Comparison of ENCODE assay signal across 10 mouse cellular contexts in the genomic region with DNA sequence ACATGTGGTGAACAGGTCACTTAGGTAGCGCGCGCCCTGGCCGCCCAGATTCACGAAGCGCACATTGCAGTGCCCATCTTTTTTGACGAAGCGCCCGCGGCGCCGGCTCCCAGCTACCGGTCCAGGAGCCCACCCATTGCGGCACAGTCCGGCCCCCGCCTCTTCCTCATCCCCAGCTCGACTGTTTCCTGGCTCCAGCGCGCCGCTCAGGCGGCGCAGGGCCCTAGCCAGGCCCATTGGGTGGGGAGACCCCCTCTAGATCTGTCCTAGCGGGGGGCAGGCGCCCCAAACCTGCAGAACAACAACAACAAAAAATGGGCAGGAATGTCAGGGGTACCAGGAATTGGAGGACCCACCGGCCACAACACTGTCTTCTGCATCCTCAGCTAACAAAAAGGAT. TPM values are rescaled to one million over a fixed set of nuclear protein-coding genes. Genes with fewer than 3 reads are reported as not detected.
A peak's percentile ranks its signal among the peaks of the same experiment; 100 is the strongest.
DNase-seq lines count a peak whose midpoint lies in the region; ATAC-seq and TF ChIP-seq lines count a peak whose summit lies in the region.
"Had no signal": no experiment of that assay in that cellular context is flagged by ENCODE, and none has a peak within 500 bp of the region (broad histone marks: within the 10 kb centered on the region; RNA-seq: fewer than 3 reads in every experiment).

No protein-coding gene starts in this region.

- intact Hi-C loops in left cerebral cortex, postnatal 14 days (cut with DNase I): no loop called here

- no peak for TF ChIP-seq POLR2A in limb, embryonic 14.5 days (IDR thresholded peaks at IDR 0.05; ENCODE audit: borderline replicate concordance, extremely low read depth, insufficient read depth, insufficient read length)

- no peaks in the 10 kb centered on the region for H3K9me3 ChIP-seq in kidney, embryonic 16.5 days (ENCODE audit: low read length)
- no peaks in the 10 kb centered on the region for H3K9me3 ChIP-seq in embryonic facial prominence, embryonic 10.5 days
- H3K9me3 ChIP-seq in limb, embryonic 14.5 days (ENCODE audit: control insufficient read depth, low read length): no peaks in the 10 kb centered on the region

- no peak overlapping the region for H3K27ac ChIP-seq in kidney, embryonic 16.5 days (ENCODE audit: low read length)
- H3K27ac ChIP-seq in embryonic facial prominence, embryonic 10.5 days (replicated peaks): no peak overlapping the region
- H3K27ac ChIP-seq in limb, embryonic 14.5 days (replicated peaks; ENCODE audit: low read depth, low read length): no peak overlapping the region
- H3K27ac ChIP-seq: layer of hippocampus, adult 2 months had no signal

- peaks cover 17% of the 10 kb centered on the region for H3K36me3 ChIP-seq in kidney, embryonic 16.5 days (ENCODE audit: insufficient read depth, low read length)
- H3K36me3 ChIP-seq in embryonic facial prominence, embryonic 10.5 days (replicated peaks): peaks cover 39% of the 10 kb centered on the region
- H3K36me3 ChIP-seq in limb, embryonic 14.5 days (ENCODE audit: control insufficient read depth, insufficient read depth, low read length): peaks cover 24% of the 10 kb centered on the region

- H3K9ac ChIP-seq in kidney, embryonic 16.5 days (replicated peaks; ENCODE audit: low read length): 0 out of 2 replicates have a peak overlapping the region, but pooled peaks have one; percentile 15
- no peak overlapping the region for H3K9ac ChIP-seq in limb, embryonic 14.5 days (ENCODE audit: low read depth, low read length, severe bottlenecking)

- peak; percentile 37; the same call in 1 of the 2 replicates for ATAC-seq in kidney, embryonic 16.5 days (ENCODE audit: low FRiP score, low TSS enrichment)
- peak; percentile 15; the same call in 1 of the 2 replicates for ATAC-seq in granulocyte monocyte progenitor cell, adult 5-6 weeks (replicated peaks; ENCODE audit: poor library complexity, severe bottlenecking)
- no peak for ATAC-seq in limb, embryonic 14.5 days (ENCODE audit: low FRiP score, low read depth)
- no peak for ATAC-seq in frontal cortex, adult (ENCODE audit: low TSS enrichment)

- peaks cover 8% of the 10 kb centered on the region for H3K4me1 ChIP-seq in kidney, embryonic 16.5 days (ENCODE audit: insufficient read depth, low read length)
- peaks cover 23% of the 10 kb centered on the region for H3K4me1 ChIP-seq in embryonic facial prominence, embryonic 10.5 days
- peaks cover 9% of the 10 kb centered on the region for H3K4me1 ChIP-seq in limb, embryonic 14.5 days (ENCODE audit: control insufficient read depth, insufficient read depth, low read length)

- no peaks in the 10 kb centered on the region for H3K27me3 ChIP-seq in kidney, embryonic 16.5 days (ENCODE audit: insufficient read depth, low read length)
- peaks cover 29% of the 10 kb centered on the region for H3K27me3 ChIP-seq in embryonic facial prominence, embryonic 10.5 days (replicated peaks; ENCODE audit: low read depth, poor library complexity, severe bottlenecking)
- H3K27me3 ChIP-seq in limb, embryonic 14.5 days (ENCODE audit: control insufficient read depth, insufficient read depth, low read length): no peaks in the 10 kb centered on the region

- 12% methylated on average over 25 of the region's 25 CpGs for WGBS in kidney, embryonic 16.5 days
- 9% methylated on average over 25 of the region's 25 CpGs for WGBS in embryonic facial prominence, embryonic 10.5 days
- 5% methylated on average over 20 of the region's 25 CpGs for WGBS in limb, embryonic 14.5 days

- peak overlapping the region; percentile 45 for H3K4me2 ChIP-seq in kidney, embryonic 16.5 days (replicated peaks; ENCODE audit: low read depth, low read length)
- H3K4me2 ChIP-seq in limb, embryonic 14.5 days (replicated peaks; ENCODE audit: low read depth, low read length, severe bottlenecking): peak overlapping the region; percentile 34; the same call in 1 of the 2 replicates

- peak overlapping the region; percentile 23 for H3K4me3 ChIP-seq in kidney, embryonic 16.5 days (ENCODE audit: low read length)
- H3K4me3 ChIP-seq in embryonic facial prominence, embryonic 10.5 days: peak overlapping the region; percentile 46
- H3K4me3 ChIP-seq in limb, embryonic 14.5 days (replicated peaks; ENCODE audit: low read length): peak overlapping the region; percentile 11; the same call in 1 of the 2 replicates
- H3K4me3 ChIP-seq: layer of hippocampus, adult 2 months had no signal

- DNase-seq in kidney, adult 18-20 months: no peak
- no peak for DNase-seq in embryonic facial prominence, embryonic 10.5 days (ENCODE audit: low spot score)
- DNase-seq in limb, embryonic 14.5 days (ENCODE audit: low spot score): no peak
- no peak for DNase-seq in left cerebral cortex, postnatal 14 days (ENCODE audit: low spot score in 2 of 2)
- DNase-seq: cerebellum, postnatal 36 days; gastrocnemius, postnatal 10 days had no signal

RNA-seq across cellular contexts. Expression of gene Kcnj14, which starts 4.7 kb away (rescaled TPM):
- polyA plus RNA-seq in kidney, embryonic 16.5 days (2015; fragmentation: Nextera tagmentation; extraction: Ambion mirVana): 1.9 TPM in 2 replicates
- polyA plus RNA-seq in embryonic facial prominence, embryonic 10.5 days (2016; fragmentation: Nextera tagmentation; extraction: Ambion mirVana): 0.88 and 1.5 TPM in 2 replicates
- 0.47 and 0.71 TPM in 2 replicates for total RNA-seq in granulocyte monocyte progenitor cell, adult 5-6 weeks (2014; fragmentation: Nextera tagmentation)
- not detected in 2 replicates for total RNA-seq in granulocyte monocyte progenitor cell, adult 5-6 weeks (2017)
- 1.7 and 3.5 TPM in 2 replicates for polyA plus RNA-seq in limb, embryonic 14.5 days (2012; rRNA removed)
- polyA plus RNA-seq in limb, embryonic 14.5 days (2014; fragmentation: Nextera tagmentation; extraction: Ambion mirVana): 1.1 and 1.4 TPM in 2 replicates
- 1 to 10 TPM; 1.8 to 1.9 TPM for total RNA-seq in left cerebral cortex, postnatal 14 days (2021)

RNA-seq across cellular contexts. Expression of gene Cyth2, which starts 5.5 kb away (rescaled TPM):
- polyA plus RNA-seq in kidney, embryonic 16.5 days (2015; fragmentation: Nextera tagmentation; extraction: Ambion mirVana): 125 and 126 TPM in 2 replicates
- polyA plus RNA-seq in embryonic facial prominence, embryonic 10.5 days (2016; fragmentation: Nextera tagmentation; extraction: Ambion mirVana): 157 and 161 TPM in 2 replicates
- total RNA-seq in granulocyte monocyte progenitor cell, adult 5-6 weeks (2014; fragmentation: Nextera tagmentation): 32.7 and 36.3 TPM in 2 replicates
- total RNA-seq in granulocyte monocyte progenitor cell, adult 5-6 weeks (2017): 33.1 and 35.3 TPM in 2 replicates
- polyA plus RNA-seq in limb, embryonic 14.5 days (2012; rRNA removed): 100 and 105 TPM in 2 replicates
- polyA plus RNA-seq in limb, embryonic 14.5 days (2014; fragmentation: Nextera tagmentation; extraction: Ambion mirVana): 91.7 and 113 TPM in 2 replicates
- 100 to 1,000 TPM; 227 to 229 TPM for total RNA-seq in left cerebral cortex, postnatal 14 days (2021)

RNA-seq across cellular contexts. Expression of gene Grwd1, which starts 10.9 kb away (rescaled TPM):
- 87.4 and 87.9 TPM in 2 replicates for polyA plus RNA-seq in kidney, embryonic 16.5 days (2015; fragmentation: Nextera tagmentation; extraction: Ambion mirVana)
- 127 and 132 TPM in 2 replicates for polyA plus RNA-seq in embryonic facial prominence, embryonic 10.5 days (2016; fragmentation: Nextera tagmentation; extraction: Ambion mirVana)
- total RNA-seq in granulocyte monocyte progenitor cell, adult 5-6 weeks (2014; fragmentation: Nextera tagmentation): 30.9 and 33.6 TPM in 2 replicates
- 21.9 and 27.3 TPM in 2 replicates for total RNA-seq in granulocyte monocyte progenitor cell, adult 5-6 weeks (2017)
- 33.7 and 38.7 TPM in 2 replicates for polyA plus RNA-seq in limb, embryonic 14.5 days (2012; rRNA removed)
- polyA plus RNA-seq in limb, embryonic 14.5 days (2014; fragmentation: Nextera tagmentation; extraction: Ambion mirVana): 62.4 and 62.9 TPM in 2 replicates
- 10 to 100 TPM; 21.0 to 22.2 TPM for total RNA-seq in left cerebral cortex, postnatal 14 days (2021)

RNA-seq across cellular contexts. Expression of gene Sult2b1, which starts 35.4 kb away (rescaled TPM):
- 1.9 and 2.5 TPM in 2 replicates for polyA plus RNA-seq in kidney, embryonic 16.5 days (2015; fragmentation: Nextera tagmentation; extraction: Ambion mirVana)
- 1.6 and 1.7 TPM in 2 replicates for polyA plus RNA-seq in embryonic facial prominence, embryonic 10.5 days (2016; fragmentation: Nextera tagmentation; extraction: Ambion mirVana)
- 1.3 and 3.3 TPM in 2 replicates for total RNA-seq in granulocyte monocyte progenitor cell, adult 5-6 weeks (2014; fragmentation: Nextera tagmentation)
- total RNA-seq in granulocyte monocyte progenitor cell, adult 5-6 weeks (2017): 0.39 TPM in 1 of 2 replicates, not detected in the other
- polyA plus RNA-seq in limb, embryonic 14.5 days (2012; rRNA removed): 5.3 and 8.9 TPM in 2 replicates
- 19.0 and 31.7 TPM in 2 replicates for polyA plus RNA-seq in limb, embryonic 14.5 days (2014; fragmentation: Nextera tagmentation; extraction: Ambion mirVana)
- 10 to 100 TPM in 1 of 2 experiments, 1 to 10 TPM in 1; 10.0 to 13.0 TPM for total RNA-seq in left cerebral cortex, postnatal 14 days (2021)
- total RNA-seq: gastrocnemius, postnatal 10 days had no signal

RNA-seq across cellular contexts. Expression of gene Lmtk3, which starts 36.3 kb away (rescaled TPM):
- polyA plus RNA-seq in kidney, embryonic 16.5 days (2015; fragmentation: Nextera tagmentation; extraction: Ambion mirVana): 1.3 and 1.8 TPM in 2 replicates
- 2.1 and 3.0 TPM in 2 replicates for polyA plus RNA-seq in embryonic facial prominence, embryonic 10.5 days (2016; fragmentation: Nextera tagmentation; extraction: Ambion mirVana)
- total RNA-seq in granulocyte monocyte progenitor cell, adult 5-6 weeks (2014; fragmentation: Nextera tagmentation): not detected in 2 replicates
- total RNA-seq in granulocyte monocyte progenitor cell, adult 5-6 weeks (2017): not detected in 2 replicates
- 46.2 and 70.5 TPM in 2 replicates for polyA plus RNA-seq in limb, embryonic 14.5 days (2012; rRNA removed)
- polyA plus RNA-seq in limb, embryonic 14.5 days (2014; fragmentation: Nextera tagmentation; extraction: Ambion mirVana): 1.8 and 2.8 TPM in 2 replicates
- 100 to 1,000 TPM; 261 to 275 TPM for total RNA-seq in left cerebral cortex, postnatal 14 days (2021)

Comparison
In these comparisons a context has a peak if more than half of its experiments do, and no peak if none do; other contexts are left out.
1. ATAC-seq: peak in kidney, embryonic 16.5 days (single experiment) and granulocyte monocyte progenitor cell, adult 5-6 weeks (single experiment); none in limb, embryonic 14.5 days (single experiment) and frontal cortex, adult (single experiment).
2. Peak in every context shown above with its lines, with median percentiles within 50 percentile points of each other: H3K4me3 ChIP-seq.